Mouse (Mus musculus): ENCODE measurements at regions not wholly inside any gene's neighbourhood (a gene's known extent, or its start where the extent isn't known, plus 50 kb on each side); places are given as distances from the start of the nearest gene placed in this dataset.

- TF ChIP-seq CTCF (IDR thresholded peaks at IDR 0.05; ENCODE audit: borderline replicate concordance, insufficient read depth, low read depth, low read length), result no peak
- no peak for TF ChIP-seq POLR2A (IDR thresholded peaks at IDR 0.05; ENCODE audit: borderline replicate concordance, insufficient read depth, low read length)
These were observed 102.4 kb upstream of the Ranbp3l start for GRCm38 (mm10) chr15:8865089-8865933.
